Mouse (Mus musculus): ENCODE data around the gene Myzap. TPM values are rescaled to one million over a fixed set of nuclear protein-coding genes. Genes with fewer than 3 reads are reported as not detected.

Gene Myzap
- polyA plus RNA-seq, 1 experiment from 2014 or later, result 2.2 TPM

DNA sequence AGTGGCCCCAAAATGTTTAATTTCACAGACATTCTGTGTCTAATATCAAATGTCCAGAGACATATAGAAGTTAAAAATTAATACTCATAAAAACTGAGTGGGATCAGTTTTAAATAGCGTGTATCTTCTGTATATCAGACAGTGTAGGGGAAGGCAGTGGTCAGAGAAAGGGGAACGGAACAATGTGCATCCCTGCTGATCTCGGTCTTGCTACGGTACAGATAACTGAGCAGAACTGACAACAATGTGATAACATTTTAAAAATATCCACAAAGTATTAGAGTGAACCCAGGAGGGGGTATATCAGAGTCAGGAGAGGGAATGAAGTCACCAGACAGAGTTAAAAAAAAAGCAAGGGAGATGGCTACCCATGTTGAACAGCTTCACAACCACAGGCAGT lies 74.7 kb downstream of the Myzap start:
- Histone ChIP-seq H3K27ac (replicated peaks; ENCODE audit: low read depth, low read length) (no peak overlapping the region), H3K4me2 (ENCODE audit: low read length) (no peak overlapping the region), H3K4me1 (ENCODE audit: control insufficient read depth, insufficient read depth, low read length) (no peaks in the 10 kb centered on the region), H3K27me3 (ENCODE audit: control insufficient read depth, insufficient read depth, low read length) (no peaks in the 10 kb centered on the region), H3K36me3 (ENCODE audit: control insufficient read depth, insufficient read depth, low read length) (no peaks in the 10 kb centered on the region), H3K9ac (replicated peaks; ENCODE audit: low read length) (no peak overlapping the region), H3K4me3 (replicated peaks; ENCODE audit: low read depth, low read length) (no peak overlapping the region), H3K9me3 (ENCODE audit: control insufficient read depth, low read length) (no peaks in the 10 kb centered on the region)
- 85% methylated on average over 4 of the region's 4 CpGs for WGBS
- ATAC-seq (ENCODE audit: low FRiP score, low TSS enrichment) (no peak), DNase-seq (no peak)

GRCm38 (mm10) chr9:71515862-71516261 lies 76.3 kb downstream of the Myzap start:
- no peak for ATAC-seq (ENCODE audit: low FRiP score, low TSS enrichment)
- WGBS, result 90% methylated on average over 4 of the region's 4 CpGs

GRCm38 (mm10) chr9:71513566-71513965 lies 78.6 kb downstream of the Myzap start:
- 88% methylated on average over 4 of the region's 4 CpGs for WGBS
- H3K4me3 ChIP-seq (replicated peaks; ENCODE audit: low read depth, low read length), result no peak overlapping the region
- ATAC-seq (ENCODE audit: low FRiP score, low TSS enrichment) (no peak), DNase-seq (no peak)
- no peak overlapping the region for H3K4me2 ChIP-seq (ENCODE audit: low read length)
- no peaks in the 10 kb centered on the region for H3K27me3 ChIP-seq (ENCODE audit: control insufficient read depth, insufficient read depth, low read length)
- H3K9ac ChIP-seq (replicated peaks; ENCODE audit: low read length), result no peak overlapping the region
- H3K27ac ChIP-seq (replicated peaks; ENCODE audit: low read depth, low read length), result no peak overlapping the region
- H3K9me3 ChIP-seq (ENCODE audit: control insufficient read depth, low read length), result no peaks in the 10 kb centered on the region
- no peaks in the 10 kb centered on the region for H3K36me3 ChIP-seq (ENCODE audit: control insufficient read depth, insufficient read depth, low read length)
- H3K4me1 ChIP-seq (ENCODE audit: control insufficient read depth, insufficient read depth, low read length), result no peaks in the 10 kb centered on the region

More at GRCm38 (mm10) chr9:71515862-71516261, 76.3 kb downstream of the Myzap start:
- no peaks in the 10 kb centered on the region for H3K4me1 ChIP-seq (ENCODE audit: control insufficient read depth, insufficient read depth, low read length)
- no peaks in the 10 kb centered on the region for H3K36me3 ChIP-seq (ENCODE audit: control insufficient read depth, insufficient read depth, low read length)
- H3K4me2 ChIP-seq (ENCODE audit: low read length), result no peak overlapping the region
- H3K27ac ChIP-seq (replicated peaks; ENCODE audit: low read depth, low read length), result no peak overlapping the region
- H3K27me3 ChIP-seq (ENCODE audit: control insufficient read depth, insufficient read depth, low read length), result no peaks in the 10 kb centered on the region
- no peak overlapping the region for H3K4me3 ChIP-seq (replicated peaks; ENCODE audit: low read depth, low read length)
- DNase-seq, result no peak
- no peak overlapping the region for H3K9ac ChIP-seq (replicated peaks; ENCODE audit: low read length)
- H3K9me3 ChIP-seq (ENCODE audit: control insufficient read depth, low read length), result no peaks in the 10 kb centered on the region

DNA sequence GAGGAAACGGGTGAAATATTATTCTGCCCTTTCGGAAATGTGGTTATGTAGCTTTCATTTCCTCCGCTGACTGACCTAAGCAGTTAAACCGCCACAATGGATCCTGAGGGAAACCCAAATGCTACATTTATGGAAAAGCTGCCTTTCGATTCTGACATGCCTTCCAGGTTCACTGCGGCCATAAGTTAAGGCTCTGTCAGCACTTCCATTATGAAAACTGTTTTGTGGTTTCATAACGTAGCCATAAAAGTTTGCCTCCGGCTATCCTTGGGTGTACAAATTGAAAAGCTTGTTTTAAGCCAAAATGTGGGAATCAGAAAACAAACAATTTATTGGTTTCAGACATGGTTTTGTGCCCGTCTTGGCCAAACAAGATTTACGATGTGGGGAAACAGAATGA lies 79.3 kb downstream of the Myzap start:
- Histone ChIP-seq H3K27ac (replicated peaks; ENCODE audit: low read depth, low read length) (no peak overlapping the region), H3K4me3 (replicated peaks; ENCODE audit: low read depth, low read length) (no peak overlapping the region), H3K4me1 (ENCODE audit: control insufficient read depth, insufficient read depth, low read length) (no peaks in the 10 kb centered on the region), H3K9ac (replicated peaks; ENCODE audit: low read length) (no peak overlapping the region), H3K9me3 (ENCODE audit: control insufficient read depth, low read length) (no peaks in the 10 kb centered on the region), H3K27me3 (ENCODE audit: control insufficient read depth, insufficient read depth, low read length) (no peaks in the 10 kb centered on the region), H3K4me2 (ENCODE audit: low read length) (no peak overlapping the region), H3K36me3 (ENCODE audit: control insufficient read depth, insufficient read depth, low read length) (no peaks in the 10 kb centered on the region)
- DNase-seq (no peak), ATAC-seq (ENCODE audit: low FRiP score, low TSS enrichment) (no peak)
- 92% methylated on average over 10 of the region's 10 CpGs for WGBS

- no peaks in the 10 kb centered on the region for H3K9me3 ChIP-seq (ENCODE audit: control insufficient read depth, low read length)
- ATAC-seq (ENCODE audit: low FRiP score, low TSS enrichment), result no peak
- WGBS, result 75% methylated on average over 10 of the region's 10 CpGs
These were observed 93.6 kb downstream of the Myzap start for GRCm38 (mm10) chr9:71498391-71499182.

DNA sequence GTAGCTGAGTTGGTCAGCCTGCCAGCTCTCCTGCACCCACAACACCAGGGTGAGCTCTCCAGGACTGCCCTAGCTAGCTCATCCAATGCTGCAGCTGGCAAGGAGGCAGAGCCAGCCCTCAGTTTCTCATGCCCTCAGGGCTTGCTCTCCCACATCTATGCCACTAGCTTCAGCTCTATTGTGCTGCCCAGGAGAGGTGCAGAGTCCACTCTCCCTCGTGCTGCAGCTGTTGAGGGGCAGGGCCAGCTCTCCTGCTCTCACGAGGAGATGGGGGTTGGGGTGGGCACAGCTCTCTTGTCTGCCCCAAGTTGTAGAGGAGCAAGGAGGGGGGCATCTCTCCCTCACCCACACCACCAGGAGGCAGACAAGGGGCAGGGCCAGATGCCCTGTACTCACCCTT lies 95.5 kb downstream of the Myzap start:
- WGBS, result 48% methylated on average over 2 of the region's 2 CpGs
- H3K4me2 ChIP-seq (ENCODE audit: low read length), result no peak overlapping the region
- no peaks in the 10 kb centered on the region for H3K4me1 ChIP-seq (ENCODE audit: control insufficient read depth, insufficient read depth, low read length)
- no peak for DNase-seq
- no peak overlapping the region for H3K27ac ChIP-seq (replicated peaks; ENCODE audit: low read depth, low read length)
- no peaks in the 10 kb centered on the region for H3K9me3 ChIP-seq (ENCODE audit: control insufficient read depth, low read length)
- H3K4me3 ChIP-seq (replicated peaks; ENCODE audit: low read depth, low read length), result no peak overlapping the region
- H3K36me3 ChIP-seq (ENCODE audit: control insufficient read depth, insufficient read depth, low read length), result no peaks in the 10 kb centered on the region
- no peak overlapping the region for H3K9ac ChIP-seq (replicated peaks; ENCODE audit: low read length)
- H3K27me3 ChIP-seq (ENCODE audit: control insufficient read depth, insufficient read depth, low read length), result no peaks in the 10 kb centered on the region
- no peak for ATAC-seq (ENCODE audit: low FRiP score, low TSS enrichment)

More at GRCm38 (mm10) chr9:71498391-71499182, 93.6 kb downstream of the Myzap start:
- DNase-seq, result no peak
- no peaks in the 10 kb centered on the region for H3K36me3 ChIP-seq (ENCODE audit: control insufficient read depth, insufficient read depth, low read length)
- no peak overlapping the region for H3K27ac ChIP-seq (replicated peaks; ENCODE audit: low read depth, low read length)
- no peaks in the 10 kb centered on the region for H3K27me3 ChIP-seq (ENCODE audit: control insufficient read depth, insufficient read depth, low read length)
- H3K4me2 ChIP-seq (ENCODE audit: low read length), result no peak overlapping the region
- H3K4me3 ChIP-seq (replicated peaks; ENCODE audit: low read depth, low read length), result no peak overlapping the region
- no peak overlapping the region for H3K9ac ChIP-seq (replicated peaks; ENCODE audit: low read length)
- no peaks in the 10 kb centered on the region for H3K4me1 ChIP-seq (ENCODE audit: control insufficient read depth, insufficient read depth, low read length)

DNA sequence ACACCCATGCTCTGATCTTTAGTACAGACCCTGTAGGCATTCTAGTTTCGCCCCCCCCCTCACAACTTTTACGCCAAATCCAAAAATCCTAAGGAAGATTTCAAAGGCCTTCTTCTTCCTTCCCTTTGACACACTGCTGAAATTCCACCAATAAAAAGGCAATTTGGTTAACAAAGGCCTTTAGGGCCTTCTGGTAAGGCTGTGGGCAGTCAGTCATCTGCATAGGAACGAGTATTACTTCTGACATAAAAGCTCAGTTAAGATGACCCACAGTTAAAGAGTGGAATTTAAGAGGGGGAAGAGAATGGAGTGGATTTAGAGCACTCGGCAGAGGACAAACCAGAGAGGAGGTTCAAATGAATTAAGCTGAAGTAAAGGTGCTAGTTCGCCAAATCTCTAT lies 98.4 kb downstream of the Myzap start:
- 44% methylated on average over 5 of the region's 5 CpGs for WGBS
- H3K36me3 ChIP-seq (ENCODE audit: control insufficient read depth, insufficient read depth, low read length), result no peaks in the 10 kb centered on the region
- no peaks in the 10 kb centered on the region for H3K9me3 ChIP-seq (ENCODE audit: control insufficient read depth, low read length)
- no peak overlapping the region for H3K4me2 ChIP-seq (ENCODE audit: low read length)
- H3K27ac ChIP-seq (replicated peaks; ENCODE audit: low read depth, low read length), result no peak overlapping the region
- H3K9ac ChIP-seq (replicated peaks; ENCODE audit: low read length), result no peak overlapping the region
- no peak for DNase-seq
- H3K27me3 ChIP-seq (ENCODE audit: control insufficient read depth, insufficient read depth, low read length), result no peaks in the 10 kb centered on the region
- H3K4me3 ChIP-seq (replicated peaks; ENCODE audit: low read depth, low read length), result no peak overlapping the region
- no peak for ATAC-seq (ENCODE audit: low FRiP score, low TSS enrichment)
- no peaks in the 10 kb centered on the region for H3K4me1 ChIP-seq (ENCODE audit: control insufficient read depth, insufficient read depth, low read length)

GRCm38 (mm10) chr9:71492296-71493025 lies 99.7 kb downstream of the Myzap start:
- 87% methylated on average over 15 of the region's 15 CpGs for WGBS
- Histone ChIP-seq H3K36me3 (ENCODE audit: control insufficient read depth, insufficient read depth, low read length) (no peaks in the 10 kb centered on the region), H3K27ac (replicated peaks; ENCODE audit: low read depth, low read length) (no peak overlapping the region), H3K9ac (replicated peaks; ENCODE audit: low read length) (no peak overlapping the region), H3K4me1 (ENCODE audit: control insufficient read depth, insufficient read depth, low read length) (no peaks in the 10 kb centered on the region), H3K9me3 (ENCODE audit: control insufficient read depth, low read length) (no peaks in the 10 kb centered on the region), H3K4me3 (replicated peaks; ENCODE audit: low read depth, low read length) (no peak overlapping the region), H3K4me2 (ENCODE audit: low read length) (no peak overlapping the region), H3K27me3 (ENCODE audit: control insufficient read depth, insufficient read depth, low read length) (no peaks in the 10 kb centered on the region)
- DNase-seq (no peak), ATAC-seq (ENCODE audit: low FRiP score, low TSS enrichment) (no peak)

DNA sequence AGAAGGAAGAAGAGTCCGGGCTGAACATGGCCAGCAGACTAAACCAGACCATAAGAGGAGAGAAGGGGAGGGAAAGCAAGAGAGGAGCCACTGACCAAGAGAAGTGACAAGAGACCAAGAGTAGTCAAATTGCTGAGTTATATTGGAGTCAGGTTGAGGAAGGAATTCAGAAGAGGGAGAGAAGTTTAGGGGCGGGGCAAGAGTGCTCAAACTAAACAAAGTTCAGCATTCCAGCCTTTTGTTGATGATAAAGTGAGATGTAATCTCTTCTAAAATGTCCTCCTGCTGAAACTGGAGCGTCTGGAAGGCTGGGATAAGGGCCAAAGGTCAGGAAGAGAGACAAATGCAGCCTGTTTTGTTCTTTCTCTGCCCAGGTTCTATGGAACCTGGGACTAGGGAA lies 102.1 kb downstream of the Myzap start:
- Histone ChIP-seq H3K9me3 (ENCODE audit: control insufficient read depth, low read length) (no peaks in the 10 kb centered on the region), H3K4me3 (replicated peaks; ENCODE audit: low read depth, low read length) (no peak overlapping the region), H3K27ac (replicated peaks; ENCODE audit: low read depth, low read length) (no peak overlapping the region), H3K36me3 (ENCODE audit: control insufficient read depth, insufficient read depth, low read length) (no peaks in the 10 kb centered on the region), H3K9ac (replicated peaks; ENCODE audit: low read length) (no peak overlapping the region), H3K4me2 (ENCODE audit: low read length) (no peak overlapping the region), H3K4me1 (ENCODE audit: control insufficient read depth, insufficient read depth, low read length) (no peaks in the 10 kb centered on the region), H3K27me3 (ENCODE audit: control insufficient read depth, insufficient read depth, low read length) (no peaks in the 10 kb centered on the region)
- DNase-seq (no peak), ATAC-seq (ENCODE audit: low FRiP score, low TSS enrichment) (no peak)
- WGBS, result 44% methylated on average over 3 of the region's 3 CpGs

Data from midbrain, embryonic 14.5 days (tissue).